Mouse (Mus musculus) right cerebral cortex, postnatal 10 days (tissue): ENCODE measurements around the gene Hace1.

Source experiments
- DNase-seq, 2 experiments: peaks; one replicate each; pipeline ENCODE4 v3.0.0; 2021; ENCODE audit warnings: low spot score in 2 of 2

Hace1 gene

DNA sequence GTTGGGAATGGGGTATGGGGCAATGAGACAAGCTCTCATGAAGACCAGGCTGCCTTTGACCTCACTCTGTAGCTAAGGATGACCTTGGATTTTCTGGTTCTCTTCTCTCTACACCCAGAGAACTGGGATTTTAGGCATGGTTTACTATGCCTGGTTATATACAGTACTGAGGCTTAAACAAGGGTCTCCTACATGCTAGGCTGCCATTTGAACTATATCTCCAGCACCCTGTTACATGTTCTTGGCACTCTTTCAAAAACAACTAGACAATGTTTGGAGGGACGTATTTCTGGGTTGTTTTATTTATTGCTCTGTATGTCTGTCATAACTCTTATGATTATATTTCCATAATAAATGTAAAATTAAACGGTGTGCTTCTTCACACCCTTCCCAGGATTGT is 129.2 kb downstream of the Hace1 start:
- DNase-seq, result no peak

DNA sequence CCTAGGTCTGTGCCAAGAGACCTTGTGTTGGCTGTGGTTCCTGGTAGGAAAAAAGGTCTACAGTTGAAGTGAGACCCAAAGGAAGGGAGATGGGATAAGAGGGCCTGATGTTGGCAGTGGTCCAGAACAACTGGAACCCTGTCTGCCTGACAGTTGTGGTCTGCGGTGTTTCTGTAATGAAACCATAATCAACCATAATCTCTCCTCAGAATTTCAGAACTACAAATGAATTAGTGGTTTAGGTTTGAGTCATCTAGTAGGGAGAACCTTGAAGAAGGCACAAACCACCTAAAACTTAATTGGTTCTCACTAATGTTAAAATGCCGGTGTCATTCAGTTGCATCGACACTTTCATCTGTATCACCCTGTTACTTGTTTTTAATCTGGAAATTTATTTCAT is 133.2 kb downstream of the Hace1 start:
- DNase-seq, result no peak

DNA sequence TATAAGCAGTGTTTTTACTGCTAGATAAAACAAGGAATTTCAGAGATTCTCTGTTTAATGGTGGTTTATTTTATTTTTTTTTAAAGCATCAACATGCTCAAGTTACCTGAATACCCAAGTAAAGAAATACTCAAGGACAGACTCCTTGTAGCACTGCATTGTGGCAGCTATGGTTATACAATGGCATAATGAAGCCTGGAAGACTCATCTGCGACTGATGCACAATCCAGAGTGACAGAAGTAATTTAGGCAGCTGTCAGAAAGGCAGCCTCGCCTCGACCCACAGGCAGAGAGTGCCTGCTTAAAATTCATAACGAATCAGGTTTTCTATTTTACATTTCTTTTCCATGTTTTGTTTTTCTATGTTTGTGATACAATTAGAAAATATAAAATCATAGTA is 133.7 kb downstream of the Hace1 start:
- DNase-seq, result no peak
